Mouse (Mus musculus): ENCODE results near the gene Ubl5.

DNA sequence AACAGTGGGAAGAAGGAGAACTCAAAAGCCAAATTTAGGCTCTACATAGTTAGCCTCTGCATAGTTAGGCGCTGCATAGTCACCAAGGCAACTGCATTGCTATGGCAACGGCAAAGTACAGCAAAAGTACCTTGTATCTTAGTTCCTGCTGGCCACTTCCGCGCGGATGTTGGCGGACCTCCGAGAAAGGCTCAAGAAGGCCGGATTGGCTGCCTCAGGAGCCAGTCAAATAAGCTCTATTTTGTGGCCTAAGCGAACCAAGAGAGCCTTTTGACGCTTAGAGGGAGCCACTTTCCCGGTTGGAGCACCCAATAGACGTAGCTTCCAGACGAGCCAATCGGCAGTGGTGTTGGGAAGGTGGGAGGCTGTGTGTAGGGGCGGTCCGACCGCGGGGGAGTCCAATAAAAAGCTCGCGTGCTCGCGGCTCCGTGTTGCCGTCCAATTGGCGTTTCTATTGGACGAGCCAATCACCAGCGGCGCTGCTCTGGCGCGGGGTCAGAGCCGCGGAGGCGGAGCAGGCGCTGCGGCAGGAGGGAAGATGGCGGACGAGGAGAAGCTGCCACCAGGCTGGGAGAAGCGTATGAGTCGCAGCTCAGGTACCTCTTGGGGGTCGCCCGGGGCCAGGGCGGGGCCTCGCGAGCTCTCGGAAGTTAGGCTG, 9.1 kb downstream of the Ubl5 start, which contains the start of gene Pin1:
- TF ChIP-seq GATA1 (IDR thresholded peaks at IDR 0.05; ENCODE audit: low read length) (no peak), TAL1 (IDR thresholded peaks at IDR 0.05; ENCODE audit: low read length) (no peak)
